Mouse (Mus musculus) gastrocnemius, adult 8-10 months (tissue): Measurements from ENCODE around the gene Clcnkb. TPM values are rescaled to one million over a fixed set of nuclear protein-coding genes. Genes with fewer than 3 reads are reported as not detected.

Source experiments
- DNase-seq, 2 experiments: peaks; one replicate each; pipeline ENCODE4 v3.0.0; 2022; ENCODE audit warnings: low spot score in 2 of 2
- total RNA-seq, 4 experiments: library from RNA; stranded (reverse); gene quantifications; 2 replicates each; pipeline ENCODE4 v1.2.4; 2022

Clcnkb gene
- total RNA-seq: under 1 TPM in 2 of 4 experiments, not detected in 2; 0.11 to 0.58 TPM

DNA sequence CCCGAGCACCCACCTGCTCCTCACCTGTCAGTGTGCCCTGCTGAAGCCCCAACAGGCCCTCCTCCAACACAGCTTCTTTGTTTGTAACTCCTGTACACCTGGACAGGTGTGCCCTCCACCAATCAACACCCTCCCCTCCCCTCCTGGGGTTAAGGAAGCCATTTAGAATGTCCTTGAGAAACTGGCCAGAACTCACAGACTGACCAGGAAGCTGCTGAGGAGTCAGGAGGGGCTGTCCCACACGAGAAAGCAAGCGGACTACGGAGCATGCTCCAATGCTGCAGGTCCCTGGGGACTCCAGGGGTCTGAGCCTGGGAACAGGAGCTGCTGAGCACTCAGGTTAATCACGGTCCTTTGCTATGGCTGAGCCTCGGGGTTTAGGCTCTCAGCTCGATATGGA lies at the start of gene Clcnkb:
TSS of gene Clcnkb (minus strand) at position 91 of the 400 bp plus-strand sequence.
- DNase-seq: no peak

GRCm38 (mm10) chr4:141464722-141465121 lies 48.9 kb upstream of the Clcnkb start:
- DNase-seq: no peak

DNA sequence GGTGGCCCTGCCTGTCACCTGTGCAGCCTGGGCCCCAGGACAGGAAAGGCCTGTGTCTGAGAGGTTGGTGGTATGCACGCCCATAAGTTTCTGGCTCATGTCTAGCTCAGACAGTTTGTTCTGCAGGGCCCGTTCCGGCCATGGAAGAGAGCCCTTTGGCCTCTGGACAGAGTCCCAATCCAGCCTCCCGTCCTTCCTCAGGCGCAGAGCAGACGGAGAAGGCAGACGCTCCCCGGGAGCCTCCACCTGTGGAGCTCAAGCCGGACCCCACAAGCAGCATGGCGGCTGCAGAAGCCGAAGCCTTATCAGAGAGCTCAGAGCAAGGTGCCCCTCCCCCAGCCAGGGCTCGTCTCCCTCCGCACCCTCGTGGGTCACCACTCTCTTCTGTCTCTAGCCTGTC lies 47.7 kb upstream of the Clcnkb start:
- no peak for DNase-seq

DNA sequence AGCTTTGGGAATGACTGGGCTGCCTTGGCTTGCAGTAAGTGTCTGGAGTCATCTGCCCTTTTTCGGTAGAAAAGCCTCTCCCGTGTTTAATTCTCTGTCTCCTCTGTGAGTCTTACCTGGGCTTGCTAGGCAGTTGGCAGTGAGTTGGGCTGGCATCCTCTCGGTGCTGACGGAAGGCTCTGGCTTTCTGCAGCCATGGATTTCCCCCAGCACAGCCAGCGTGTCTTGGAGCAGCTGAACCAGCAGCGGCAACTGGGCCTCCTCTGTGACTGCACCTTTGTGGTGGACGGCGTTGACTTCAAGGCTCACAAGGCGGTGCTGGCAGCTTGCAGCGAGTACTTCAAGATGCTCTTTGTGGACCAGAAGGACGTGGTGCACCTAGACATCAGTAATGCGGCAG lies 45.8 kb upstream of the Clcnkb start:
- no peak for DNase-seq

GRCm38 (mm10) chr4:141461088-141461487 lies 45.3 kb upstream of the Clcnkb start:
- DNase-seq: no peak

DNA sequence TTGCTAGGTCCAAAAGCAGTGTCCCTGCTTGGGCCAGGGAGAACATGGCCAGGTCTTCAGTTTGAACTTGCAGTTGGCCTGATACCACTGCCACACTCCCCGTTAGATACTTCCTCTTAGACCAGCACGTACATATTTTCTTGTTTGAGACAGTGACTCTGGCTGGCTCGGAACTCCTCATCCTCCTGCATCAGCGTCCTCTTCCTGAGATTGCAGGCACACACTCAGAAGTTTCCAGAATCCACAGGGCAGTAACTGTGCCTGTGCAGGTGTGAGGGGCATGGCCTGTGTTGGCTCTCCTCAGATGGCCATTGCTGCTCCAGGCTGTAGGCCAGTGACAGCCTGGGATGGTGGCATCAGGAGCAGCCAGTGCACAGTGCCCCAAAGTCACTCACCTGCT lies 44.7 kb upstream of the Clcnkb start:
- no peak for DNase-seq

- no peak for DNase-seq
These were observed 44.0 kb upstream of the Clcnkb start for GRCm38 (mm10) chr4:141459766-141460165.

GRCm38 (mm10) chr4:141458888-141459287 lies 43.1 kb upstream of the Clcnkb start:
- no peak for DNase-seq

DNA sequence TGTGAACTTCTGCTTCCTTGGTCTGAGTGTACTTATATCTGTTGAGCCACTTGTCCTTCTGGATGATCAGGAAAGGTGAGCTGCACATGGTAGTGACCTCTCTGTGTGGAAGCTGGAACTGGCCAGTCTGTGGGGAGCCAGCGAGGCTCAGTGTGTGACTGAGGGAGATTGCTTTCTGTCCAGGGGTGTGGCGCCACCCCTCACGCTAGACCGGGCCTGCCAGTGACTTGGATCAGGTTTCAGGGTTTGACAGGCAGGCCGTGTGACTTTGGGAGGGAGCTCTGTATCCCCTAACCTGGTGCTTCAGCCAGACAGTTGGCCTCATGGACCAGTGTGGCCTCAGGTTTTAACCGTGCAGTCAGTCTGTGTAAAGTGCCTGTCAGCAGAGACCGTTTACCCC lies 42.4 kb upstream of the Clcnkb start:
- DNase-seq: peak; percentile 74 to 84

GRCm38 (mm10) chr4:141456193-141456938 lies 40.6 kb upstream of the Clcnkb start:
- DNase-seq: no peak

GRCm38 (mm10) chr4:141455526-141455925 lies 39.7 kb upstream of the Clcnkb start:
- no peak for DNase-seq

DNA sequence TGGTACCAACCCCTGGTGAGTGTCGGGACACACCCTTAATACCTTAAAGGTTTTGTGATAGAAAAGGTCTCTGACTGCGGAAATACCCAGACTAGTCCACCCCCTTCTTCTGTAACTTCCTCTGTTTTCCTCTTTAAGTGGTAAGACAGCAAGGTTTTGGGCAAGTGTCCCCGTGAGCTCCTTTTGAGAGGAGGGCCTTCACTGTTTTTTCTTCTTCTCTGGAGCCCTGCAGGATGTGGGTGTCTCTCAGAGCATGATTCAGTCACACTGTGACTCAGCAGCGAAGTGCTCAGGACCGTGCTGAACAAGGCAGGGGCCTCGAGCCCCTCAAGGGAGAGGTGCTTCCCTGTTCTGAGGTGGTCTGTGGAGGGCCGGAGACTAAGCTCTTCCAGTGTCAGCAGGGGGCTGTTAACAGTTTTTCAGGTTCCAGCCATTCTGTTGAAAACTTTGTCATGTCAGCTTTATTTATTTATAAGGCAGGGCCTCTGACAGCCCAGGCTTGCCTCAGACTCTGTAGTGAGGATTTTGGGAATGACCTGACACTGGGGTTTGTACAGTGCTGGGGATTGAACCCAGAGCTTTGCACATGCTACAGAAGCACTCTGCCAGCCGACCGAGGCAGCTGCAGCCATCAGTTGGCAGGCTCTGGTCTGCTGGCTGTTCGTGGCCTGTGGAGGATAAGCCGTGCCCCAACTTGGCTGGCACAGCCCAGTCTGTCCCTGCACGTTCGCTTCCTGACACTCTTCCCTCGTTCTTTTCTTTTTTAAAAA lies 39.0 kb upstream of the Clcnkb start:
- DNase-seq: no peak

DNA sequence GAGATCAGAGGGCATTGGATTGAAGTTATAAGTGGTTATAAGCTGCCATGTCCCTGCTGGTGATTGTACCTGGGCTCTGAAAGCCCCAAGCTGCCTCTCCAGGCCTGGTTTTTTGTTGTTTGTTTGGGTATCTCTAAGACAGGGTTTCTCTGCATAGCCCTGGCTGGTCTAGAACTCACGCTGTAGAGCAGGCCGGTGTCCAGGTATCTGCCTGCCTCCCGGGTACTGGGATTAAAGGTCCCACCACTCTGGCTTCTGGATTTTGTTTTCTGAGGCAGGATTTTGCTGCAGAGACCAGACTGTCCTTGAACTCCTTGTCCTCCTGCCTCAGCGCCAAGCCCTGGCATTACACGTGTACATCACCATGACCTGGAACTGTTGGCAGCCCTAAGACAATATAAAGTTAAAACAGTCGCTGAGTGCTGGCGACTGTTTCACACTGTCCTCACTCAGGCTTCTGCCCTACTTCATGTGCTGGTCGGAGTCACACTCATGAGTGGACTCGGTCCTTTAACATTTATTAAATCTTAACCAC lies 36.2 kb upstream of the Clcnkb start:
- DNase-seq: no peak

GRCm38 (mm10) chr4:141451251-141451650 lies 35.4 kb upstream of the Clcnkb start:
- DNase-seq: no peak

DNA sequence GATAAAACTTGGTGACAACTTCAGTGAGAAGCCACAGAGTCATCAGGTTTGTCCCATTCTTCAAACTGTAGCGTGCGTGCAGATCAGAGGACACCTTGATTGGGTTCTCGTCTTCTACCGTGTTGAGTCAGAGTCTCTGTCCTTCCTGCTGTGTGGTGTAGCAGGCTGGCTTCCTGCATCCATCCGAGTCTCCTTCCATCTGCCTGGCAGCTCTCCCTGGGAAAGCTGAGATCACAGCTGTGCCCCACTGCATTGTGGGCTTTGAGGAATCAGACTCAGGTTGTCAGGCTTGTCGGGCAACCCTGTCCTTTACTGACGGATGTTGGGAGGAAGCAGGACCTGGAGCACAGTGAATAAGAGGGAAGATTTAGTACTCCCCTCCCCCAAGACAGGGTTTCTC lies 30.4 kb upstream of the Clcnkb start:
- DNase-seq: no peak

DNA sequence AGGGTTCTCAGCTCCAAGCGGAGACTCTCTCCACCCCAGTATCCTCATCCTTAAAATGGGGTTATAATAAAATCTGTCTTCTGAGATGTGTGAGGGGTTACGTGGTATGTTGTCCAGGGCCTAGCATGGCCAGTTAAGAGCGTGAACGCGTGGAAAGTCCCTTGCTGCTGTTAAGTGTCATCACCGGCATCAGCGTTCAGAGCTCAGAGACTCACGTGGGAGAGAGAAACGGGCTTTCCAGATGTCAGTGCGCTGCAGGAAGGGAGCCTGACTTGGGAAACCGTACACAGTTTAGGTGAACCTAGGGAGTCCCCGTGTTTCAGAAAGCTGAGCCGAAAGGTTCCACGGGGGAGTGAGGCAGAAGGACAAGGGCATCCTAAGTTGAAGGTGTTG lies 29.5 kb upstream of the Clcnkb start:
- no peak for DNase-seq

DNA sequence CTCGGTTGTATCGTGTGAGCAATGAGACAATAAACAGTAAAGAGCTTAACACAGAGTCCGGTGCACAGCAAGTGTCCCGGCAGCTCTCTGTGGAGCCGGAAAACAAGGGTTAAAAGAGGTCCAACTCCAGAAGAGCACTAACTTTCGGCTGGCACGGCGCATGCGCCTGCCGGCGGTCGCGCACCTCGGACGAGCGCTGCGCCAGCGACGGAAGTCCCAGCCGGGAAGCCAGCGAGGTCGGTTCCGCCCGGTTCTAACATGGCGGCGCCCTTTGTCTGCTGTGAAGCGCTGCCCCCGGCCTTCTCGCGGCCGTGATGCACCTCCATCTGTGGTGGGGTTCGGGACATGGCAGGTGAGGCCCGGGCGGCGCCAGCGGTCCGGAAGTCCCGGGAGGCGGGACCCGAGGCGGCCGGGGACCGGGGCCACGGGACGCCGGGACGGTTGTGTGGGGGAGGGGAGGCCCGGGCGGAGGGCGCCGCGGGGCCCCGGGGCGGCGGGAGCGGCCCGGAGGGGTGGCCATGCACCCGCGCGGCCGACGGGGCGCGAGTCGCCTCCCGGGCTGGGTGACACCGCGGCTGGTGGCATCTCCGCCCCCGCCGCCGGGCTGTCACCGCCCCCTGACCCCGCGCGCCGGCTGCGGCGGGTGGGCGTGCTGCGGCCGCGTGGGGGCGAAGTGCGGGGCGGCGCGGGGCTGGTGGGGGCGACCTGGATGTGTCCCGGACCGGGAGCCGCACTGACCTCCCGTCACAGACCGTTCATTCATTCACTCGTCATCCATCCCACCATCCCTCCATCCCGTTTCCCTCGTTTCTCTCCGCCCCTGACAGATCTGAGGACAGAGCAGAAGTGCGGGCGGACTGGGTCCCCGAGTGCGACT lies 28.9 kb upstream of the Clcnkb start, which contains the start of gene Zbtb17:
TSS of gene Zbtb17 (plus strand) at position 204 of the 877 bp plus-strand sequence.
- DNase-seq: peak; percentile 74 to 85

- DNase-seq: no peak
These were observed 28.0 kb upstream of the Clcnkb start for GRCm38 (mm10) chr4:141443641-141444429.

DNA sequence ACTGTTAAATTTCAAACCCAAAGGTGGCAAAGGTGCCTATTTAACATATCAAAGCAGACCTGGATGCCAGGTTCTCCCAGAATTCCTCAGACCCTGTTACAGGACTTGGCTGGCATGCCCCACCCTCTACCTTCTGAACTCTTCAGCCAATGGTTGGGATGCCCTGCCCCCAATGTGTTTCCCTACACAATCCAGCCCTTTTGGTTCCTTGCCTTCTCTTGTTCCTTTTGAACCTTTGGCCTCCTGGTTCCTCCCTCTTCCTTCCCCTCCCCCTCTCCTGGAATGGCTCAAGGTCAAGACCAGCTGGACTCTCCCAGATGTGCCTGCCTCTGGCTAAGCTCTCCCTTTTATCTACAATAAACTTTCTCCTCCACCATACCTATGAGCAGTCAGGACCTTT lies 25.1 kb upstream of the Clcnkb start:
- no peak for DNase-seq

- DNase-seq: no peak
These were observed 23.4 kb upstream of the Clcnkb start for GRCm38 (mm10) chr4:141439083-141439803.
